Mouse (Mus musculus) ES-E14 (cell line): ENCODE data around the gene Fam198b.

Source experiments
- HCFC1 ChIP-seq: IDR thresholded peaks from 2 replicates; pipeline ENCODE4 v1.6.1; 2012; ENCODE audit warnings: low read length, inconsistent platforms, borderline replicate concordance; ENCODE audit not compliant: insufficient read depth
- MAFK ChIP-seq: IDR thresholded peaks from 2 replicates; pipeline ENCODE4 v1.6.1; 2014; ENCODE audit warnings: mild to moderate bottlenecking, low read depth, low read length, inconsistent platforms; ENCODE audit not compliant: insufficient read depth
- ZC3H11A ChIP-seq: IDR thresholded peaks from 2 replicates; pipeline ENCODE4 v1.6.1; 2012; ENCODE audit warnings: low read depth, mild to moderate bottlenecking, inconsistent platforms, low read length, borderline replicate concordance
- ZNF384 ChIP-seq: IDR thresholded peaks from 2 replicates; pipeline ENCODE4 v1.6.1; 2012; ENCODE audit warnings: low read depth, low read length, inconsistent platforms

- TF ChIP-seq ZNF384 (no peak), MAFK (no peak), HCFC1 (no peak), ZC3H11A (no peak)
Measured at GRCm38 (mm10) chr3:79881645-79882044, 2.7 kb upstream of the Fam198b start.
